Mouse (Mus musculus): ENCODE data around the gene Ppp1r21.

- no peak for TF ChIP-seq CTCF (IDR thresholded peaks at IDR 0.05; ENCODE audit: insufficient read depth, low read depth, low read length)
- no peak for TF ChIP-seq POLR2A (IDR thresholded peaks at IDR 0.05; ENCODE audit: insufficient read depth, low read depth, low read length)
Observed at GRCm38 (mm10) chr17:88587371-88587770, 57.5 kb downstream of the Ppp1r21 start.
